Mouse (Mus musculus) lung, postnatal 10 days (tissue): ENCODE results near the gene Zfp503.
A peak's percentile ranks its signal among the peaks of the same experiment; 100 is the strongest.

ENCODE experiments used
- DNase-seq: peaks from one replicate; pipeline ENCODE4 v3.0.0; 2021

Gene Zfp503

DNA sequence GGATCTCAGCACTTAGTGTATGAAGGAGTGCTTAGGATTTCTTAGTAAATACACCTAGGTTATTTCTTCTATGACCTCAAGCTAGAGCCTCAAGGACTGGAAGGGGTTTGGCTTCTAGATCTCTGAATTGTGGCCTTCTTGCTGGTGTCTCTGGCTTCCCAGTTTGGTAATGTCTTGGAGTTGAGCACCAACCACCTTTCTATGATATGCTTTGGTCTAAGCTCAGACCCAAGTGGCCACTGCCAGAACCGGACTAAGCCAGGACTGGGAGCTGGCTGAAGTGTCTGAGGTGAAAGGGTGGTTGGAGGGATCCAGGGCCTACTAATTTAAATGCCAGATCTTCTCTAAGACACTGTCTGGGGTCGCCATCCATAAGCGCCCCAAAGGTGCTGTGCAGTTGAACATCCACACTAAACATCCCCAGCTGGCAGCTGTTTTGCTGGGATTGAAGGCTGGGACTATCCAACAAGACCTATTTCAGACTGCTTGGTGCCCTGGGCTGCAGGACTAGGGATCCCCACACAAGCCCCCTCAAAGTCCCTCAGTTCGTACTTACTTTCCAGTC lies 3.0 kb upstream of the Zfp503 start:
- DNase-seq: no peak

DNA sequence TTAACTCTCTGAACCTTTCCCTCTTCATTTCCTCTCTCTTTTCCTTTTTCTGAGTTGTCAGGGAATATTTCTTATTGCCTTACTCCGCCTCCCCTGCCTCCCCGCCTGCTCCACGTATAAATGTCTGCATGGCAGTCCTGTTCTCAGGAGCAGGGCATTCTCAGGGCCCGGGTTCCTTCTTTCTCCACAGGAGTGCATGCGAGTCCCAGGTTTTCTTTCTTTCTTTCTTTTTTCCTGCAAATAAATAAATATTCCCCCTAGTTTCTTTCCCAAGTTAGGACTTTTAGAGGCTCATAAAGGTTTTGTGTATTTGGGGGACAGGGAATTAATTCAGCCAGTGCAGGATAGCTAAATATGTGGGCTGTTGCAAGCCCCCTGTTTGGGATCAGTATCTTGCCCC lies 2.5 kb upstream of the Zfp503 start:
- DNase-seq: no peak

DNA sequence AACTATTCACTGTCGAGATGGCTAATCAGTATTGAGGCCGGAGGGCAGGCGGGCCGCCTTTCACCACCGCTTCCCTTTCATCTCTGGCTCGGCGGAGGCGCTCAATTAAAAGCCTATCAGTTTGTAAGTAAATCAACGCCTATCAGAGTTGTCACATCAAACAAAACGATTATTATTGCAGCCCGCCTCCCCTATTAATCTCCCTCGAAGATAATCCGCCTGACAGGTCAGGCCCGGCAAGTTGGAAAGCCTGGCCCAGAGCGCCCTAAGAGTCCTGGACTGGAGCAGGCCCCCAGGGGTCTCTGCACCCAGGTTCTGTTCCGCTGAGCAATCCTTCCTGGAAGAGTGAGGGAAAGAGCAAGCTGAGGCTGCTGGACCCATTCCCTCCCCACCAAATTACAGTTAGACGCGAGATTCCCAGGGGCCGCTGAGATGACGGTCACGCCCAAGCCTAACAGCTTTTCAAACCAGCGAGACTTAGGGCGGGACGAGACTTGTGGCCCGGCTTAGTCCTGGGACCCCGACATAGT lies 1.9 kb upstream of the Zfp503 start:
- DNase-seq: peak; percentile 73

DNA sequence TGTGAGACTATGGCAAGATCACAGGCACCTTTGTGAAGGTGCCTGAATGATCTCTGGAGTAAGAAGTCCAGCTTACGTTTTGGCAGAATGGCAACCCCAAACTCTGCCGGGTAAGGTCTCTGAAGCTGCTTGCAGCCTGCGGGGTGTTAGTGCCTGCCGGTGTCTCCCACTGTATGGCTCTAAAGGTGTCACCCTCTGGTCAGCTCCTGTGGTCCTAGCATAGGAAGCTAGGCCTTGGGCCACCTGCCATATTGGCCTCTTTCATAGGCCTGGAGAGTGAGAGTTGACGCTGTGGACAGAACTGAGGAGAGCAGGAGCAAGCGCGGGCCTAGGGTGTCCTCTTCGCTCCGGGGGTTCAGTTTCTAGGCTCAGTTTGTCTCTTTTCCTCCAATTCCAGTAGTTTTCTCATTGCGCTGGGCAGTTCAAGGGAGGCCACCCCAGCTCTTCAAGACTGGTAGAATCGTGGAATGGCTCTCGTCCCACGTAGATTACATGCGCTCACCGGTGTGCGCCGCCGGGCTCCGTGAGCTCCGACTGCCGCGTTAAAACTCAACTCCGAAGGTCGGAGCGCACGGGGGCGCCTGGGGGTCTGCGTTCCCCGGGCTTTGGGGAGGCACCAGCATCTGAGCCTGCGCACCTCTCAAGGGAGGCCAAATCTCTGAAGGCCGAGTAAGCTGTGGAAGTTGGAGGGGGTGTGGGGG lies 1.1 kb upstream of the Zfp503 start:
- peak; percentile 52 for DNase-seq

DNA sequence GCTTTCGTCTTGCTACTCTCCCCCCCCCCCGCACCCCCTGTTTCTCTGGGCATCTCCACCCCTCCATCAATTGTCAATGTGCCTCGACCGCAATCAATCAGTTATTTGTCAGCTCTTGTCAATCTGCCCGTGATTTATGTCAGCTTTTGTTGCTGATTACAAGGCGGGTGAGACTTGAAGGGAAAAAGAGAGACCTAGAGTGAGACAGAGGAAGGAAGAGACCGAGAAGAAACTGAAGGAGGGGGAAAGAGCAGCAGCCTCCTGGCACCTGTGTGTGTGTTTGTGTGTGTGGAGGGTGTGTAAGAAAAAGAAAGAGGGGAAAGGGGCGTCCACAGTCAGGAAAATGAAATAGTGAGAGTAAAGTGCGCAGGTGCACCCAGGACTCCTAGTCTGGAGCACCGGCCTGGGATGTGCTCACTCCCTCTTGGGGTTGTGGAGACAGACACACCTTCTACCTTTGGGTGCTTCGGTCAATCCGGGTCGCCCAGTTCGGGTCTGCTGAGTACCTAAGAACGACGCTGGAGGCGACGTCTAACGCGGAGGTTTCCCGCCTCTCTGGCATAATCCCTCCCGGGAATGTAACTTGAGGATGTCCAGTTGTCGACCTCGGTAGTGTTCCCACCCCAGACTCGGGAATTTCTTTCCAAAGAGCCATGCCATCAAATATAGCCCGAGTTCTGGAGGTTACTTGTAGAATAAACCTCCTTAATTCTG lies 667 bp downstream of the Zfp503 start:
- peak; percentile 54 for DNase-seq

DNA sequence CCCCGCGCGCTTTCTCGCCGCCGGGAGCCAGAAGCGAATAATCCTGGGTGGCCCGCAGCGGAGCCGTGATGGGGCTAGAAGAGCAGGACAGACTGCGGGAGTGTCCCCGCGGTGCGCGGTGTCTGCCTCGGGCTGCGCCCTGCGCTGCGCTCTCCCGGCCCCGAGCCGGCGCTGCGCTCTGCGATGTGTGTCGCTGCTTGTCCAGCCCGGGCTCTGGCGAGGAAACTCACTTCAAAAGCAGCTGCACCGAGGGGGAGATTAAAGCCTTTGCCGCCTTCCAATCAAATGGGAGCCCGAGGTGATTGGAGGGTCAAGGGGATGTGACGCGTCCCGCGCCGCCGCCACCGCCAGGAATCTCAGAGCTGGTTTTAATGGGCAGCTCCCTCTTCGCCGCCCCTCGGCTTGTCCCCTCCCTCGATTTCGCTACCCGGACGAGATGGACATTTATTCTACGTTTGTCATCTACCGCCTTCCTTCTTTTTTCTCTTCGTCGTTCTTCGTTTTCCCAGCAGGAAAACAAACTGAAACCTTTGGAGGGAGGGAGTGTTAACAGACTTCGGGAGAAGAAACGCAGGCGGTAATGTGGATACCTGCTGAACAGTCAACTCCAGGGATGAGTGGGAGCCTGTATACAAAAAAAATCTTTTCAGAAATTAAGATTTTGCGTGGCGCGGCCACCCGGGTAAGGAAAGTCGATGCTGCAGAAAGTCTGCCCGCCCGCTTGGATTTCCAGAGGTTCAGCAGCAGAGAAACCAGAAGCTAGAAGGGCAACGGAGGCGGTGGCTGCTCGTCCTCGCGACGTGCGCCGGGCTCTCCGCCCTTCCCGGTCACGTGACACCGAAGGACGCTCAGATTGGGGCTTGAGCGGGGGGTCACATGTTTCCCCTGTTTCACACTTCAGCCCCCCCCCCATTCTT lies 1.5 kb downstream of the Zfp503 start:
- peak; percentile 99 for DNase-seq

DNA sequence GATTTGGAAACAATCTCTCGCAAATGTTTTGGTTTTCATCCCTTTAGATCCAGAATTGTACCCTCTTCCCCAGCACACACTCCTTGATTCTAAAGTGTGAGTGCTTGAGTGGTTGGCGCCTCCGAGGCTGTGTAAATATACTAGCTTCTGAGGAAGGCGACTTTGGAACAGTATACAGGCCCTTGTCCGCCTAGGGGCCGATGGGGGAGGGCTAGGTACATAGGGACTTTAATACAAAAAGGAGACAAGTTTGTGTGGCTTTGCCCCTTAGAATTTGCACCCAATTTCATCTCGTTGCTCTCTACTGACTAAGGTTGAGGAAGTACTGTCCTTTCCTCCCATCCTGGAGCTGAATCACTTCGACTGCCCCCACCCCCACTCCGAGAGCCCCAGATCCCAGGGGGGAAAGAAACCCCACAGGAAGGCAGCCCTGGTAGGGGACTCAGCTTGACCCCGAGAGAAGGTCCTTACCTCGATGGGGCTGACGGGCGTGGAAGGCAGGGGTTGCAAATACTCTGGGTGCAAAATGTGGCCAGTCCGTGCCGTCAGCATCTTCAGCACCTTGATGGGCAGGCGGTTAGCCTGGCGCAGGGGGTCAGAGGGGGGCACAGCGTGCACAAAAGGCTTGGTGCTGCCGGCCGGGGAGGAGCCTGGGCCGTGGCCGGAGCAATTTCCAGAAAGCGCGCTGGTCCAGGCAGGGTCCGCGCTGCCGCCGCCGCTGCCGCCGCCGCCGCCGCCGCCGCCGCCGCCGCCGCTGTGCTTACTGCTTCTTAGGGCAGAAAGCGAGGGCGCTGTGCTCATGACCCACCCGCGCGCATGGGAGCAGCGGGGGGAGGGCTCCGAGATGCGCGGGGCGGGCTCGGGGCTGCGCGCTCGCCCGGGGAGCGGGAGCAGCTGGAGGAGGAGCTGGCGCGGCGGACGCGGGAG lies 2.4 kb downstream of the Zfp503 start:
- DNase-seq: peak; percentile 75

DNA sequence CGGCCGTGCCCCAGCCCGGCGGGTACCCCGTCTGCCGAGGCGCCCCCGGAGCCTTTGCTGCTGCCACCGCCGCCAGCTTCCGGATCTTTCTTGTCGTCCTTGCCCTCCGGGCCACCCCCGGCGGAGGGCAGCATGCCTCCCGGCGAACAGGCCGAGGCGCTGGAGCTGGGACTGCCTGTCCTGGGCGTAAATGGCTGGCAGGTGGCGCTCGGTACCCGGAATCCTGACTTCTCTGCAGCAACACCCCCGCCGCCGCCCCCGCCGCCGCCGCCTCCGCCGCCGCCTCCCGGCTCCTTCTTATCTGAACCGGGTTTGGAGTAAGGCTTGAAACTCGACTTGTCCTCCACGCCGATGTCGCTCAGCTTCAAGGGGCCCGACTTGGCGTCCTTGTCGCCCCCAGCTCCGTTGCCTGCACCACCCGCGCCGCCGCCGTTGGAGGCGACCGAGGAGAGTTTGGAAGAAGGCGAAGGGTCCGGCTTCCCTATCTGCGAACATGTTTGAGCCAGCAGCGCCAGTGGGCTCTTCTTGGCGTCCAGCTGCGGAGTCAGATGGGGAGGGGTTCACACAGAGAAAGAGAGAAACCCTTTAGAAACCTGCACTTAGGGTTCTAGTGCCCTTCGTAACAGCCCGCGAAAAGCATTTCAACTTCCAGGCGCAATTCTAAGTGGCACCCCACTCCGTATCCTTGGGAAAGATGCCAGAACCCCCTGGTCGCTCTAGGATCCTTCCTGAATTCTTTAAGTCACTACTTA lies 3.2 kb downstream of the Zfp503 start:
- DNase-seq: peak; percentile 95

DNA sequence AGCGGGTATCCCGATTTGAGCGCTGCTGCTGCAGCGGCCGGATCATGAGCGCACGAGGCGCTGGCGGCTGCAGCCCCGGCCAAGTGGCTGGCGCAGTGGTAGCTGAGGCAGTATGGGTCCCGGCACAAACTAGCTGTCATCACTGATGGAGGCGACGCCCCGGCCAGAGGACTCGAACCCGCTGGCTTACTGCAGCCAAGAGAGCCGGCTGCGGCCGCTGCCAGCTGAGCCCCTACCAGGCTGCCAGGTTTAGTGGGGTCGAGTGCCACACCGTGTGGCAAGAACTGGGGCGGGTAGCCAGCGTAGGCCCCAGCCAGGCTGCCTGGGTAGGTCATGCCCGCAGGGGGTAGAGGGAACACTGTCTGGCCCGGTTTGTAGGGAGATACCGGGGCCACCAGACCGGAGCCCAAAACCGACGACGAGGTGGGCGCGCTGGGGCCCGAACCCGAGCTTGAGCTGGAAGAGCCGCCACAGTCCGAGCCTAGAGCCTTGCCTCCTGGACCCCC lies 3.9 kb downstream of the Zfp503 start:
- peak; percentile 50 for DNase-seq

DNA sequence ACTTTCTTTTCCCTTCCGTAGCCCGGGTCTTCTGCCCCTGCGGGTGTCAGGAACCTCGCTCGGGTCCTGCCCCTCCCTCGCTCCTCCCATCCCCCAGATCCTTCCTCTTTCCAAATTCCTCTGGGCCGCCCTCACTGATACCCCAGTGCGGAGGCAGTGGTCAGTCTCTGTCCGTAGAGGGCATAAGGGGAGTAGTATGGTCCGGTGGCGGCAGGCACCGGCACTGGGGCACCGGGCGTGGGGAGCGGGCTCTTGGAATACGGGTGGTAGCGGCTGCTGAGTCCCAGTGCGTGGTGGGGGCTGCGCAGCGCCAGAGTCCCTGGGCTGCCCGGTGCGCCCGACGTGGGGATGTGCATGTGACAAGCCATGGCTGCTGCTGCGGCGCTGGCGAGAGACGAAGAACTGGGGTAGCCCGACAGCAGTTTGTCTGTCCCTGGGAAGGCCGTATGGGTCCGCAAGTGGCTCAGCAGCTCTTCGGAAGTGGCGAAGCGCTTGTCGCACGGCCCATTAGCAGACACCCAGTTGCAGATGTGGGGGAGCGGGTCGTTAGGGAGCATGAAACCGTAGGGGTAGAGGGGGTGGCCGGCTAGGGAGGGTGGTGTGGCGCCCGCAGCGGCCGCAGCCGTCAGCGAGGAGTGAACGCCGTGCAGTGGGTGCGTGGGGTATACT lies 4.5 kb downstream of the Zfp503 start:
- peak; percentile 81 for DNase-seq

DNA sequence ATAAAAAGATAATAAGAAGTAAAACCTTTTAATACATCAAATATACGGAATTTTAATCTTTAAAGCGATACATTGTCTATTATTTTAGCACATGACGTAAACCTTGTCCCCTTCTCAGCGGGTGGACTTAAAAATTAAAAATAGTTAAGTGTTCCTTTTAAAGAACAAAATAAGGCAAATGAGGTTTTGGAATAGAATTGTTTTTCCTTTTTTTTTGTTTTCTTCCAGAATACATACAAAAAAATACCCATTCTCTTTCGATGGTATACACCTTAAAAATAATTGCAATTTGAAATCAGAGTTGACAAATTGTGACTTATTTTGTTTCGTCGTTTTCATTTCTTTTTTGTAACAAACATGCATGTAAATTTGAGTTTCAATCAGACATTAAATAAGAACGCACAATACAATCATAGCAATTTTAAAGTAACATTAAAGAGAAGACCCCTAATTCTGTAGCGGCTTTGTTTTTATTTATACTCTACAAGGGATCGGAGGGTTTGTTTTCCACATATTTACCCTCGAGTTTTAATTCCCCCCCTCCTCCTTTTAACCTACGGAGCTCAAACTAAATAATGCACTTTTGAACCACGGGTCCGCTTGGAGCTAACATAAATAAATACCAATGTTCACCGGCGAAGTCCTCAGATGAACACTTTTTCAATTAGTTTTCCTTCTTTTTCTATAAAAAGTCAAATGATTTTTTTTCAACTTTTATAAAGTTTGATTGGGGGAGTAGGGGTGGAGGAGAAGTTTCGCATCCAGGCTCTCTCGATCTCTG lies 5.3 kb downstream of the Zfp503 start:
- DNase-seq: no peak

DNA sequence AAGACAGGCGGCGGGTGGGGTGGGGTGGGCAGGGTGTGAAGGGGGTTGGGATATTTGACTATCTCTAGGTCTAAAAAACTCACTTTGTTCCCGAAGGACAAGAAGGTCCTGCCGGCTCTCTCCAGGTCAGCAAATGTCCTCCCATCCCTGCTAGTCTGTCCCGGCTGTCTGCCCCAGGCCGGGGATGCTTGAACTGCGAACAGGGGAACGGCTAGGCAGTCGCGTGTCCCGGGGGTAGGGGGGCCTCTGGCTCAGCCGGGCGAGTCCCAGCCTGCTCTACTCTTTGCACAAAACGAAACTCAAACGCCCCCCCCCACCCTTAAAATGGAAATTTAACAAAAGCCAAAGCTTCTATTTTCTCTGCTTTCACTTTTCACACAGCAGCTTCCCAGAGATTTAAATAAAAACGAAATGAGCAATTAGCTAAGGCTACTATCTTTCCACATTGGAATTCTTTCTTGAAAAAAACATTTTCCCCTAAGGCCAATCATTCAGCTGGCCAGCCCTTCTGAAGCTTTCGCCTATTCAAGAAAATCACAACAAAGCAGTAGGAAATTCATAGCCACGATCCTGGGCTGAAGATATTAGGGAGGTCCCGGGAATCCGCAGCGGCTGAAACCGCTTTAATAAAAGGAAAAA lies 6.0 kb downstream of the Zfp503 start:
- DNase-seq: peak; percentile 67

DNA sequence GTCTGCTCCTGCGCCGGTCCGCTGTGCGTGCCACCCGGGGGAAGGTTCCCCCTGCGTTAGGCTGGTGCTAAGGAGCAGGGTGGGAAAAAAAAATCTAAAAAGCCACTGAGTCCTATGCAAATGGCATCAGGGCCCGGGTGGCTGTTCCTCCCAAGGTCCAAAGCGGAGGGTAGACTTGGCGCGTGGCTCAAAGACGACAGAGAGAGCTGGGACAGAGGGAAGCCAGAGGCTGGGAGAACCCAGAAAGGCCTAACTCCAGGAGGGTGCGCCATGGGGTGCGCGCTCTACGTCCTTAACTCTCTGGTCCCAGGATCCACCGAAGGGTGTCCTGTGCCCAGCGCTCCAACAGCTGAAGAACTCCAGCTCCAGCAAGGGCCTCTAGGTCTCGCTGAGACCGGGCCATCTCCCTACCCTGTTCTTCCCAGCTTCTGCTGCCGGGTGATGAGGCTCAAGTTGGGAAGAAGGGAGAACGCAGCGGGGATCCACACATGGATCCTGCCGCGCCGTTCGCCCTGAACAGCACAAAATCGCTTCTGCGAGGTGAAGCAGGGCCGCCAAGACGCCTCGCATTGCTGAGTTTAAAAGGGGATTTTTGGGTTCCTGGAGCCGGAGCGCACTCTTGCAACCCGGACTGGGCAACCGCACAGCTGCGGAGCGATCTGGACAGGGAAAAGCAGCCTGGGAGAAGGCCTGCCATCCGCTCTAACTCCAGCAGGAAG lies 6.7 kb downstream of the Zfp503 start:
- DNase-seq: peak; percentile 68

DNA sequence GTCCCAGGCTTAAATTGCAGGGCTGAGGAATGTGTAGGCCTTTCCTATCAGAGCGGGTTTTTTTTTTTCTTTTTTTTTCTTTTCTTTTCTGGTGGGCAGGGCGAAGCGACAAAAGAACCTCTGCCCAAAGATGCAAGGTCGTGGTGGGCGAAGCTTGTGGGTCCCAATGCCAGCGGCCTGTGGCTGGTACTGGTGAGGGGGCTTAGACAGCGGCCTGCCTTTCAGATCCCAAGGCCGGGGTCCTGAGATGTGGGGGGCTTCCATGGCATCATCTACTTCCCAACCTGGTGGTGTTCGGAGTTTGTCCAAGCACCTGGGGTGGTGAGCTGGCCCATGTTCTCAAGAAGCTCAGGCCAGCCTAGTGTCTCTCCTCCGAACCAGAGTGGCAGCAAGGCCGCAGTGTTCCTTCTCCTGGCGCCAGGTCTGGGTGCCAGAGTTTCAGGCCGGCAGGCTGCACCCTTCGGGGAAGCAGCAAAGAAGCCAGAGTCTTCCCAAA lies 7.3 kb downstream of the Zfp503 start:
- no peak for DNase-seq

DNA sequence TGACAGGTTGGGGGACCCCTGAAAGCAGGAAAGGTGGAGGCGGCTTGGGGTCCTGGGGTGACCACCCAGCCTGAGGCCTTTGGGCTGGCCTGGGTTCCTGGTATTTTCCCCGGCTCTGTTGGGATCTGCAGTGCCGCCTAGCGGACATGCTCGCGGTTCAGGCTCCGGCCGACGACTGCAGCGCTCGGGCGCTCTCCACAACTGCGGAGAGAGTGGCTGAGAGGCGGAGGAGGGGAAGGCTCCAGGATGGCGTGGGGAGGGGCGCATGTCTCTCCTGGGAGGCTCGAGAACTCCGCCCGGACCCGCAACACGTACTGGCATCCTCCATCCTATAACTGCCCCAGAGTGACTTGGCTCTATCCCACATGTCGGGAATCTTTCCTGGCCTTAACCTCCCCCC lies 7.9 kb downstream of the Zfp503 start:
- peak; percentile 95 for DNase-seq

DNA sequence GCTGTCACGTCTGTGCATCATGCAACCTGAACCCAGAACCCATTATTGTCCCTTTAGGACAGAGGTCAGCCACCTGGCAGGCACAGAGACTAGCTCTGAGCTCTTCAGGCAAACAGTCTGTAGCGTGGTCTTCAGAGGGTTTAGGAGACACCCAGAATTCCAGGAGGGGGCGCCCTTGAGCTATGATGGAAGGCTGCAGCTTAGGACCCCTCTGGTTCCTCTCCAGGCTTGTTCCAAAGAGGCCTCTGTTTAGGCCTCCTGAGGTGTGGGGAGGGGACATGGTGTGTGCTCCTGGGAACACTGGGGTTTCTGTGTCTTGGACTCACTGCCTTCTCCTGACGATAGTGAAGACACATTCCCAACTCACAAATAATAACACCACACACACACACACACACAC lies 20.4 kb downstream of the Zfp503 start:
- peak; percentile 90 for DNase-seq

DNA sequence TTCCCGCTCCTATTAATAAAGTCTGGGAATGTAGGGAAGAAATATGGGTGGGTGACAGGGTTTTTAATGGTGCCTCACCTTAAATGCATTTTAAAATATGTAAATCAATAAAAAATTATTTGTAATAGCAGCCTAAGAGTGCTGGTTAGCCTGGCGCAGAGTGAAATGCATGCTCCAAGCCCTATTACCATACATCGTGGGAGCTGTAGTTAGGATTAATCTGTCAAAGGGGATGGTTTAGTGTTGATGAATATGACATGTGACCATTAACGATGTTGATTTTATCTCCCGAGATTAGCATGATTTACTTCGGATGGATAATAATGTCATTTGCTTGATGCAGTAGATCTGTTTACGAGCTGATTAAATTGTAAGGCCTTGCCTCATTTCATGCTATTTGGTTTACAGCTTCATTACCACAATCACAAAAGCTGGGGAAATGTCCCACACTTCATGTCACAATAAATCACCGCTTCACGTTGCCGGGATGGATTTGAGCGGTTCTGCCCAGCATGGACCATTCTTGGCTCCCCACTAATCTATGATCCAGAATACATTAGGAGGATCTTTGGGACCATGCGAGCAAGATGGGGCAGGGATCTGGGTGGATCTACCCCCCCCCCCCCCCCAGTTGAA lies 21.9 kb downstream of the Zfp503 start:
- no peak for DNase-seq
